24 mouse cellular contexts compared by ENCODE assay signal in genomic region chr3:87381806-87382712, GRCm38 (mm10). TPM values are rescaled to one million over a fixed set of nuclear protein-coding genes. Genes with fewer than 3 reads are reported as not detected.
A peak's percentile ranks its signal among the peaks of the same experiment; 100 is the strongest.
DNase-seq lines count a peak whose midpoint lies in the region; ATAC-seq and TF ChIP-seq lines count a peak whose summit lies in the region.
"Had no signal": no experiment of that assay in that cellular context is flagged by ENCODE, and none has a peak within 500 bp of the region (broad histone marks: within the 10 kb centered on the region; RNA-seq: fewer than 3 reads in every experiment).

No protein-coding gene starts in this region.

- no peak for ATAC-seq in liver, postnatal 0 days
- no peak for ATAC-seq in liver, embryonic 12.5 days
- ATAC-seq in stomach, embryonic 16.5 days (ENCODE audit: insufficient read depth, low FRiP score): no peak
- ATAC-seq in stomach, postnatal 0 days (ENCODE audit: low FRiP score, low TSS enrichment): no peak
- peak; percentile 29; the same call in 1 of the 2 replicates for ATAC-seq in common myeloid progenitor, adult 5-6 weeks (replicated peaks; ENCODE audit: low read depth, poor library complexity, severe bottlenecking)
- ATAC-seq in forebrain, embryonic 11.5 days (replicated peaks; ENCODE audit: low FRiP score): no peak
- ATAC-seq: CD4-positive, CD25-positive, alpha-beta regulatory T cell, adult 4 months; forebrain, embryonic 13.5 days; forebrain, postnatal 0 days; intestine, embryonic 15.5 days had no signal

- H3K27me3 ChIP-seq in liver, postnatal 0 days (ENCODE audit: insufficient read depth, low read length): no peaks in the 10 kb centered on the region
- no peaks in the 10 kb centered on the region for H3K27me3 ChIP-seq in liver, embryonic 12.5 days (replicated peaks)
- no peaks in the 10 kb centered on the region for H3K27me3 ChIP-seq in stomach, embryonic 16.5 days (ENCODE audit: control insufficient read depth, insufficient read depth, low read length)
- H3K27me3 ChIP-seq in stomach, postnatal 0 days (ENCODE audit: control insufficient read depth, insufficient read depth, low read length): no peaks in the 10 kb centered on the region
- H3K27me3 ChIP-seq in splenic B cell, adult 2 months (ENCODE audit: control insufficient read depth, insufficient read depth, low read length, poor library complexity, severe bottlenecking): no peaks in the 10 kb centered on the region
- H3K27me3 ChIP-seq in forebrain, embryonic 11.5 days (ENCODE audit: control insufficient read depth, insufficient read depth, low read length): no peaks in the 10 kb centered on the region
- H3K27me3 ChIP-seq: embryonic facial prominence, embryonic 13.5 days; forebrain, embryonic 13.5 days; intestine, embryonic 15.5 days had no signal

- no peak overlapping the region for H3K27ac ChIP-seq in liver, postnatal 0 days (ENCODE audit: low read depth)
- H3K27ac ChIP-seq in liver, embryonic 12.5 days: no peak overlapping the region
- H3K27ac ChIP-seq in stomach, embryonic 16.5 days (ENCODE audit: low read length): peak overlapping the region; percentile 26; the same call in 1 of the 2 replicates
- no peak overlapping the region for H3K27ac ChIP-seq in stomach, postnatal 0 days (replicated peaks)
- no peak overlapping the region for H3K27ac ChIP-seq in forebrain, embryonic 11.5 days (ENCODE audit: low read depth, low read length)
- H3K27ac ChIP-seq: embryonic facial prominence, embryonic 13.5 days; forebrain, embryonic 13.5 days; hindbrain, embryonic 10.5 days; hindbrain, embryonic 14.5 days; intestine, embryonic 15.5 days had no signal

- H3K4me3 ChIP-seq in liver, postnatal 0 days (ENCODE audit: low read depth, low read length): no peak overlapping the region
- no peak overlapping the region for H3K4me3 ChIP-seq in liver, embryonic 12.5 days
- no peak overlapping the region for H3K4me3 ChIP-seq in stomach, embryonic 16.5 days (replicated peaks; ENCODE audit: low read length)
- H3K4me3 ChIP-seq in stomach, postnatal 0 days (ENCODE audit: low read depth, low read length): no peak overlapping the region
- no peak overlapping the region for H3K4me3 ChIP-seq in forebrain, embryonic 11.5 days (ENCODE audit: low read depth, low read length)
- H3K4me3 ChIP-seq: embryonic facial prominence, embryonic 13.5 days; forebrain, embryonic 13.5 days; hindbrain, embryonic 10.5 days; intestine, embryonic 15.5 days had no signal

- TF ChIP-seq EP300 in liver, postnatal 0 days (IDR thresholded peaks at IDR 0.05; ENCODE audit: low read depth): no peak
- TF ChIP-seq EP300 in stomach, postnatal 0 days (optimal IDR thresholded peaks at IDR 0.05): no peak

- no peak overlapping the region for H3K9ac ChIP-seq in liver, postnatal 0 days (replicated peaks)
- H3K9ac ChIP-seq in liver, embryonic 12.5 days: no peak overlapping the region
- H3K9ac ChIP-seq in stomach, embryonic 16.5 days (ENCODE audit: low read length): no peak overlapping the region
- H3K9ac ChIP-seq in stomach, postnatal 0 days (ENCODE audit: low read length): no peak overlapping the region
- no peak overlapping the region for H3K9ac ChIP-seq in forebrain, embryonic 11.5 days (ENCODE audit: low read length)
- H3K9ac ChIP-seq: embryonic facial prominence, embryonic 13.5 days; forebrain, embryonic 13.5 days; forebrain, postnatal 0 days; hindbrain, embryonic 14.5 days; intestine, embryonic 15.5 days had no signal

- no peak overlapping the region for H3K4me2 ChIP-seq in liver, postnatal 0 days (ENCODE audit: low read depth, low read length)
- H3K4me2 ChIP-seq in liver, embryonic 12.5 days: no peak overlapping the region
- no peak overlapping the region for H3K4me2 ChIP-seq in stomach, embryonic 16.5 days (ENCODE audit: low read depth, low read length)
- H3K4me2 ChIP-seq in stomach, postnatal 0 days (replicated peaks; ENCODE audit: low read depth): no peak overlapping the region
- no peak overlapping the region for H3K4me2 ChIP-seq in forebrain, embryonic 11.5 days (ENCODE audit: low read depth, low read length, severe bottlenecking)
- H3K4me2 ChIP-seq: embryonic facial prominence, embryonic 13.5 days; forebrain, embryonic 13.5 days; hindbrain, embryonic 14.5 days; intestine, embryonic 15.5 days had no signal

- WGBS in liver, postnatal 0 days (ENCODE audit: insufficient replicate concordance): 39% methylated on average over 7 of the region's 7 CpGs
- WGBS in liver, embryonic 12.5 days (ENCODE audit: insufficient replicate concordance): 27% methylated on average over 7 of the region's 7 CpGs
- WGBS in stomach, embryonic 16.5 days: 56% methylated on average over 6 of the region's 7 CpGs
- 52% methylated on average over 6 of the region's 7 CpGs for WGBS in stomach, postnatal 0 days
- WGBS in forebrain, embryonic 11.5 days: 71% methylated on average over 7 of the region's 7 CpGs

- peak; percentile 7 for DNase-seq in liver, postnatal 0 days
- no peak for DNase-seq in stomach, postnatal 0 days (ENCODE audit: low spot score)
- peak; percentile 56 for DNase-seq in splenic B cell, adult 2 months (ENCODE audit: low read depth, low spot score)
- DNase-seq in forebrain, embryonic 11.5 days (ENCODE audit: low spot score): no peak
- DNase-seq in left cerebral cortex, adult 9 months (ENCODE audit: low spot score in 2 of 2): no peak
- DNase-seq: adrenal gland, postnatal 10 days; cerebellum, adult 18-20 months; cerebellum, adult 9-11 months; forebrain, postnatal 0 days; gastrocnemius, postnatal 14 days; heart, postnatal 10 days had no signal

- TF ChIP-seq CTCF in liver, postnatal 0 days (IDR thresholded peaks at IDR 0.05; ENCODE audit: low read depth): no peak
- no peak for TF ChIP-seq CTCF in stomach, postnatal 0 days (IDR thresholded peaks at IDR 0.05; ENCODE audit: low read depth)

- H3K36me3 ChIP-seq in liver, postnatal 0 days (replicated peaks; ENCODE audit: insufficient read depth, low read length): no peaks in the 10 kb centered on the region
- no peaks in the 10 kb centered on the region for H3K36me3 ChIP-seq in liver, embryonic 12.5 days
- no peaks in the 10 kb centered on the region for H3K36me3 ChIP-seq in stomach, embryonic 16.5 days (ENCODE audit: control insufficient read depth, insufficient read depth, low read length)
- no peaks in the 10 kb centered on the region for H3K36me3 ChIP-seq in stomach, postnatal 0 days (ENCODE audit: control insufficient read depth, insufficient read depth, low read length)
- peaks cover 23% of the 10 kb centered on the region for H3K36me3 ChIP-seq in splenic B cell, adult 2 months (ENCODE audit: control insufficient read depth, insufficient read depth, low read length, poor library complexity, severe bottlenecking)
- no peaks in the 10 kb centered on the region for H3K36me3 ChIP-seq in forebrain, embryonic 11.5 days (ENCODE audit: control insufficient read depth, insufficient read depth, low read length)
- H3K36me3 ChIP-seq: embryonic facial prominence, embryonic 13.5 days; hindbrain, embryonic 10.5 days; intestine, embryonic 15.5 days had no signal

- H3K9me3 ChIP-seq in liver, postnatal 0 days (ENCODE audit: low read length): no peaks in the 10 kb centered on the region
- H3K9me3 ChIP-seq in liver, embryonic 12.5 days (replicated peaks): no peaks in the 10 kb centered on the region
- H3K9me3 ChIP-seq in stomach, embryonic 16.5 days (replicated peaks; ENCODE audit: control insufficient read depth, low read length): no peaks in the 10 kb centered on the region
- no peaks in the 10 kb centered on the region for H3K9me3 ChIP-seq in stomach, postnatal 0 days (ENCODE audit: control insufficient read depth, low read length)
- H3K9me3 ChIP-seq in forebrain, embryonic 11.5 days (ENCODE audit: control insufficient read depth, low read length): no peaks in the 10 kb centered on the region
- H3K9me3 ChIP-seq: embryonic facial prominence, embryonic 13.5 days; forebrain, embryonic 13.5 days; hindbrain, embryonic 10.5 days; intestine, embryonic 15.5 days had no signal

- H3K4me1 ChIP-seq in liver, postnatal 0 days (ENCODE audit: insufficient read depth): peaks cover 2% of the 10 kb centered on the region; the same call in 1 of the 2 replicates
- no peaks in the 10 kb centered on the region for H3K4me1 ChIP-seq in liver, embryonic 12.5 days
- H3K4me1 ChIP-seq in stomach, embryonic 16.5 days (ENCODE audit: control insufficient read depth, insufficient read depth, low read length): no peaks in the 10 kb centered on the region
- H3K4me1 ChIP-seq in stomach, postnatal 0 days (replicated peaks; ENCODE audit: control insufficient read depth, insufficient read depth): no peaks in the 10 kb centered on the region
- H3K4me1 ChIP-seq in forebrain, embryonic 11.5 days (replicated peaks; ENCODE audit: control insufficient read depth, insufficient read depth, low read length): no peaks in the 10 kb centered on the region
- H3K4me1 ChIP-seq: embryonic facial prominence, embryonic 13.5 days; forebrain, embryonic 13.5 days; hindbrain, embryonic 10.5 days; intestine, embryonic 15.5 days had no signal

RNA-seq across cellular contexts. Expression of gene Fcrl1, which starts 5.9 kb away (rescaled TPM):
- polyA plus RNA-seq in liver, postnatal 0 days (2015; fragmentation: Nextera tagmentation; extraction: Ambion mirVana): 0.95 and 1.7 TPM in 2 replicates
- 0.75 and 0.79 TPM in 2 replicates for polyA plus RNA-seq in liver, embryonic 12.5 days (2016; fragmentation: Nextera tagmentation; extraction: Ambion mirVana)
- polyA plus RNA-seq in stomach, embryonic 16.5 days (2015; fragmentation: Nextera tagmentation; extraction: Ambion mirVana): 0.35 and 0.39 TPM in 2 replicates
- polyA plus RNA-seq in stomach, postnatal 0 days (2015; fragmentation: Nextera tagmentation; extraction: Ambion mirVana): 0.39 and 0.52 TPM in 2 replicates
- 1.1 and 2.9 TPM in 2 replicates for total RNA-seq in common myeloid progenitor, adult 5-6 weeks (2017)
- not detected in 2 replicates for polyA plus RNA-seq in forebrain, embryonic 11.5 days (2014; fragmentation: Nextera tagmentation; extraction: Ambion mirVana)
- total RNA-seq: forebrain, postnatal 0 days; gastrocnemius, adult 18-20 months; gastrocnemius, postnatal 14 days; MEL had no signal
- polyA plus RNA-seq: forebrain, embryonic 13.5 days; hindbrain, embryonic 14.5 days had no signal

RNA-seq across cellular contexts. Expression of gene Cd5l, which starts 24.4 kb away (rescaled TPM):
- polyA plus RNA-seq in liver, postnatal 0 days (2015; fragmentation: Nextera tagmentation; extraction: Ambion mirVana): 64.4 and 70.9 TPM in 2 replicates
- 9.3 and 9.6 TPM in 2 replicates for polyA plus RNA-seq in liver, embryonic 12.5 days (2016; fragmentation: Nextera tagmentation; extraction: Ambion mirVana)
- 2.0 and 2.5 TPM in 2 replicates for polyA plus RNA-seq in stomach, embryonic 16.5 days (2015; fragmentation: Nextera tagmentation; extraction: Ambion mirVana)
- 0.12 and 0.24 TPM in 2 replicates for polyA plus RNA-seq in stomach, postnatal 0 days (2015; fragmentation: Nextera tagmentation; extraction: Ambion mirVana)
- total RNA-seq in common myeloid progenitor, adult 5-6 weeks (2017): 0.29 and 0.37 TPM in 2 replicates
- polyA plus RNA-seq in forebrain, embryonic 11.5 days (2014; fragmentation: Nextera tagmentation; extraction: Ambion mirVana): not detected in 2 replicates
- total RNA-seq: forebrain, postnatal 0 days; gastrocnemius, adult 18-20 months; gastrocnemius, postnatal 14 days; MEL had no signal
- polyA plus RNA-seq: forebrain, embryonic 13.5 days; forebrain, postnatal 0 days; heart, embryonic 14.5 days had no signal

RNA-seq across cellular contexts. Expression of gene Fcrl5, which starts 53.5 kb away (rescaled TPM):
- not detected in 2 replicates for polyA plus RNA-seq in liver, postnatal 0 days (2015; fragmentation: Nextera tagmentation; extraction: Ambion mirVana)
- polyA plus RNA-seq in liver, embryonic 12.5 days (2016; fragmentation: Nextera tagmentation; extraction: Ambion mirVana): not detected in 2 replicates
- polyA plus RNA-seq in stomach, embryonic 16.5 days (2015; fragmentation: Nextera tagmentation; extraction: Ambion mirVana): not detected in 2 replicates
- 0.04 TPM in 1 of 2 replicates, not detected in the other for polyA plus RNA-seq in stomach, postnatal 0 days (2015; fragmentation: Nextera tagmentation; extraction: Ambion mirVana)
- not detected in 2 replicates for total RNA-seq in common myeloid progenitor, adult 5-6 weeks (2017)
- not detected in 2 replicates for polyA plus RNA-seq in forebrain, embryonic 11.5 days (2014; fragmentation: Nextera tagmentation; extraction: Ambion mirVana)
- total RNA-seq: adrenal gland, postnatal 10 days; adrenal gland, postnatal 4 days; forebrain, postnatal 0 days; gastrocnemius, adult 18-20 months; gastrocnemius, postnatal 14 days; heart, postnatal 10 days; MEL had no signal
- polyA plus RNA-seq: CD4-positive, CD25-positive, alpha-beta regulatory T cell, adult 4 months; embryonic facial prominence, embryonic 13.5 days; forebrain, embryonic 13.5 days; forebrain, postnatal 0 days; heart, embryonic 14.5 days; hindbrain, embryonic 10.5 days; hindbrain, embryonic 14.5 days; intestine, embryonic 15.5 days had no signal

Comparison
In these comparisons a context has a peak if more than half of its experiments do, and no peak if none do; other contexts are left out.
1. DNase-seq: peak in liver, postnatal 0 days (single experiment) and splenic B cell, adult 2 months (single experiment); none in stomach, postnatal 0 days (single experiment), forebrain, embryonic 11.5 days (single experiment) and left cerebral cortex, adult 9 months (0 of 2).